Mouse (Mus musculus) hindbrain, embryonic 11.5 days (tissue): ENCODE data around the gene Tekt4. TPM values are rescaled to one million over a fixed set of nuclear protein-coding genes. Genes with fewer than 3 reads are reported as not detected.

Experiments used
- ATAC-seq: fragments of 200-750 bp; cut with Nextera tagmentation; 2 replicates; pipeline ENCODE4 v1.8.0; 2017; ENCODE audit warnings: mild to moderate bottlenecking, moderate TSS enrichment, moderate library complexity; ENCODE audit not compliant: low FRiP score
- DNase-seq: peaks from one replicate; pipeline ENCODE4 v3.0.0-alpha.2; 2015; ENCODE audit warnings: low spot score
- H3K27ac ChIP-seq: fragments of 300-500 bp; sonication (generic); 2 replicates; pipeline ENCODE4 v1.5.1; 2014; ENCODE audit warnings: mild to moderate bottlenecking, low read depth, low read length
- H3K27me3 ChIP-seq: fragments of 300-500 bp; sonication (generic); 2 replicates; pipeline ENCODE4 v1.6.1; 2014; ENCODE audit warnings: mild to moderate bottlenecking, low read length, moderate library complexity, mixed read lengths; ENCODE audit not compliant: control insufficient read depth, insufficient read depth
- H3K36me3 ChIP-seq: fragments of 300-500 bp; sonication (generic); 2 replicates; pipeline ENCODE4 v1.6.1; 2014; ENCODE audit warnings: mild to moderate bottlenecking, low read length, moderate library complexity, mixed read lengths; ENCODE audit not compliant: control insufficient read depth, insufficient read depth
- H3K4me1 ChIP-seq: fragments of 300-500 bp; sonication (generic); replicated peaks from 2 replicates; pipeline ENCODE4 v1.6.1; 2014; ENCODE audit warnings: low read length, mixed read lengths; ENCODE audit not compliant: control insufficient read depth, insufficient read depth
- H3K4me2 ChIP-seq: fragments of 300-500 bp; sonication (generic); replicated peaks from 2 replicates; pipeline ENCODE4 v1.6.1; 2014; ENCODE audit warnings: mild to moderate bottlenecking, low read depth, low read length
- H3K4me3 ChIP-seq: fragments of 300-500 bp; sonication (generic); 2 replicates; pipeline ENCODE4 v1.5.1; 2014; ENCODE audit warnings: low read depth, low read length
- H3K9ac ChIP-seq: fragments of 300-500 bp; sonication (generic); 2 replicates; pipeline ENCODE4 v1.6.1; 2014; ENCODE audit warnings: low read depth, low read length
- H3K9me3 ChIP-seq: fragments of 300-500 bp; sonication (generic); 2 replicates; pipeline ENCODE4 v1.6.1; 2016; ENCODE audit warnings: low read length; ENCODE audit not compliant: control insufficient read depth
- WGBS: fragments of 180-500 bp; shearing (Covaris S2); extraction: QIAGEN DNeasy Blood & Tissue Kit; methylation state at CpG from one replicate; pipeline ENCODE4 v1.1.7; 2014; 5-methylcytosine and 5-hydroxymethylcytosine counted together
- polyA plus RNA-seq: library from polyadenylated mRNA; unstranded; fragments of >200 nt; fragmentation: Nextera tagmentation; extraction: Ambion mirVana; gene quantifications from 2 replicates; pipeline ENCODE4 v1.2.1, GENCODE M21; 2014

Tekt4 gene
- polyA plus RNA-seq, 1 experiment from 2014 or later, result 1.3 TPM

- H3K4me1 ChIP-seq, result peaks cover 7% of the 10 kb centered on the region
- DNase-seq (no peak), ATAC-seq (no peak)
- no peak overlapping the region for H3K4me2 ChIP-seq
- no peak overlapping the region for H3K27ac ChIP-seq
- no peaks in the 10 kb centered on the region for H3K27me3 ChIP-seq
- H3K4me3 ChIP-seq, result no peak overlapping the region
- H3K9me3 ChIP-seq, result no peaks in the 10 kb centered on the region
- no peak overlapping the region for H3K9ac ChIP-seq
- WGBS, result 68% methylated on average over 4 of the region's 4 CpGs
- H3K36me3 ChIP-seq, result no peaks in the 10 kb centered on the region
Observed at GRCm38 (mm10) chr17:25463326-25463945, 9.0 kb downstream of the Tekt4 start.

GRCm38 (mm10) chr17:25464091-25464490, 9.7 kb downstream of the Tekt4 start:
- DNase-seq (no peak), ATAC-seq (no peak)
- H3K4me2 ChIP-seq, result no peak overlapping the region
- no peaks in the 10 kb centered on the region for H3K36me3 ChIP-seq
- H3K4me1 ChIP-seq, result peaks cover 7% of the 10 kb centered on the region
- no peaks in the 10 kb centered on the region for H3K9me3 ChIP-seq
- no peak overlapping the region for H3K27ac ChIP-seq
- 83% methylated on average over 4 of the region's 4 CpGs for WGBS
- no peak overlapping the region for H3K9ac ChIP-seq
- H3K27me3 ChIP-seq, result no peaks in the 10 kb centered on the region
- no peak overlapping the region for H3K4me3 ChIP-seq

GRCm38 (mm10) chr17:25466257-25466656, 11.8 kb downstream of the Tekt4 start:
- H3K9me3 ChIP-seq, result no peaks in the 10 kb centered on the region
- no peak overlapping the region for H3K9ac ChIP-seq
- 81% methylated on average over 2 of the region's 2 CpGs for WGBS
- H3K4me3 ChIP-seq, result no peak overlapping the region
- H3K36me3 ChIP-seq, result no peaks in the 10 kb centered on the region
- H3K4me2 ChIP-seq, result no peak overlapping the region
- H3K4me1 ChIP-seq, result peaks cover 7% of the 10 kb centered on the region
- no peak for ATAC-seq
- DNase-seq, result no peak
- H3K27ac ChIP-seq, result no peak overlapping the region
- H3K27me3 ChIP-seq, result no peaks in the 10 kb centered on the region; the same call in 1 of the 2 replicates

GRCm38 (mm10) chr17:25467781-25468180, 13.4 kb downstream of the Tekt4 start:
- no peak overlapping the region for H3K4me2 ChIP-seq
- peaks cover 3% of the 10 kb centered on the region for H3K4me1 ChIP-seq
- no peaks in the 10 kb centered on the region for H3K9me3 ChIP-seq
- DNase-seq (no peak), ATAC-seq (no peak)
- no peaks in the 10 kb centered on the region for H3K36me3 ChIP-seq
- no peak overlapping the region for H3K9ac ChIP-seq
- 74% methylated on average over 6 of the region's 6 CpGs for WGBS
- H3K4me3 ChIP-seq, result no peak overlapping the region
- peaks cover 3% of the 10 kb centered on the region for H3K27me3 ChIP-seq
- H3K27ac ChIP-seq, result no peak overlapping the region

- ATAC-seq, result no peak
- no peak overlapping the region for H3K9ac ChIP-seq
- no peak for DNase-seq
- no peaks in the 10 kb centered on the region for H3K9me3 ChIP-seq
- H3K4me2 ChIP-seq, result no peak overlapping the region
- no peak overlapping the region for H3K27ac ChIP-seq
- WGBS, result 68% methylated on average over 6 of the region's 6 CpGs
- H3K4me1 ChIP-seq, result peaks cover 3% of the 10 kb centered on the region; the same call in 1 of the 2 replicates
- peaks cover 3% of the 10 kb centered on the region for H3K27me3 ChIP-seq
- no peak overlapping the region for H3K4me3 ChIP-seq
- H3K36me3 ChIP-seq, result no peaks in the 10 kb centered on the region
Observed at GRCm38 (mm10) chr17:25468301-25468700, 13.9 kb downstream of the Tekt4 start.

- H3K4me2 ChIP-seq, result no peak overlapping the region
- ATAC-seq, result peak; percentile 62; the same call in 1 of the 2 replicates
- peaks cover 3% of the 10 kb centered on the region for H3K4me1 ChIP-seq
- WGBS, result 41% methylated on average over 8 of the region's 8 CpGs
- peaks cover 3% of the 10 kb centered on the region for H3K27me3 ChIP-seq
- no peak overlapping the region for H3K9ac ChIP-seq
- no peaks in the 10 kb centered on the region for H3K9me3 ChIP-seq
- no peak overlapping the region for H3K27ac ChIP-seq
- peak; percentile 84 for DNase-seq
- no peak overlapping the region for H3K4me3 ChIP-seq
- H3K36me3 ChIP-seq, result no peaks in the 10 kb centered on the region
Observed at GRCm38 (mm10) chr17:25469798-25470197, 15.4 kb downstream of the Tekt4 start.

GRCm38 (mm10) chr17:25471418-25471817, 17.0 kb downstream of the Tekt4 start:
- peaks cover 9% of the 10 kb centered on the region for H3K27me3 ChIP-seq
- no peaks in the 10 kb centered on the region for H3K36me3 ChIP-seq
- no peak overlapping the region for H3K9ac ChIP-seq
- peak; percentile 45 for DNase-seq
- H3K27ac ChIP-seq, result no peak overlapping the region
- H3K4me2 ChIP-seq, result no peak overlapping the region
- peaks cover 3% of the 10 kb centered on the region for H3K4me1 ChIP-seq
- H3K9me3 ChIP-seq, result no peaks in the 10 kb centered on the region
- ATAC-seq, result no peak
- H3K4me3 ChIP-seq, result no peak overlapping the region
- WGBS, result 31% methylated on average over 8 of the region's 8 CpGs

- Histone ChIP-seq H3K27me3 (peaks cover 9% of the 10 kb centered on the region), H3K4me3 (no peak overlapping the region), H3K4me1 (peaks cover 3% of the 10 kb centered on the region), H3K4me2 (no peak overlapping the region), H3K9me3 (no peaks in the 10 kb centered on the region), H3K9ac (0 out of 2 replicates have a peak overlapping the region, but pooled peaks have one; percentile 11), H3K36me3 (no peaks in the 10 kb centered on the region), H3K27ac (no peak overlapping the region)
- DNase-seq (no peak), ATAC-seq (no peak)
- 59% methylated on average over 14 of the region's 14 CpGs for WGBS
Observed at GRCm38 (mm10) chr17:25472044-25472443, 17.6 kb downstream of the Tekt4 start.

GRCm38 (mm10) chr17:25474330-25475077, 20.1 kb downstream of the Tekt4 start:
- no peak overlapping the region; the same call in 1 of the 2 replicates for H3K9ac ChIP-seq
- H3K36me3 ChIP-seq, result no peaks in the 10 kb centered on the region
- no peak overlapping the region for H3K27ac ChIP-seq
- peak overlapping the region; percentile 26 for H3K4me3 ChIP-seq
- DNase-seq (peak; percentile 81), ATAC-seq (peak; percentile 28; the same call in 1 of the 2 replicates)
- no peaks in the 10 kb centered on the region for H3K9me3 ChIP-seq
- WGBS, result 2% methylated on average over 38 of the region's 38 CpGs
- peaks cover 3% of the 10 kb centered on the region for H3K4me1 ChIP-seq
- H3K27me3 ChIP-seq, result peaks cover 9% of the 10 kb centered on the region
- peak overlapping the region; percentile 51 for H3K4me2 ChIP-seq
